Mouse (Mus musculus) liver, postnatal 0 days (tissue): ENCODE results near the gene Sidt2.

Source experiments
- CTCF ChIP-seq: sonication (generic); IDR thresholded peaks from 2 replicates; pipeline ENCODE4 v1.5.1; 2016; ENCODE audit warnings: antibody characterized with exemption, low read depth
- EP300 ChIP-seq: IDR thresholded peaks from 2 replicates; pipeline ENCODE4 v1.6.1; 2016; ENCODE audit warnings: antibody characterized with exemption, low read depth, mild to moderate bottlenecking

DNA sequence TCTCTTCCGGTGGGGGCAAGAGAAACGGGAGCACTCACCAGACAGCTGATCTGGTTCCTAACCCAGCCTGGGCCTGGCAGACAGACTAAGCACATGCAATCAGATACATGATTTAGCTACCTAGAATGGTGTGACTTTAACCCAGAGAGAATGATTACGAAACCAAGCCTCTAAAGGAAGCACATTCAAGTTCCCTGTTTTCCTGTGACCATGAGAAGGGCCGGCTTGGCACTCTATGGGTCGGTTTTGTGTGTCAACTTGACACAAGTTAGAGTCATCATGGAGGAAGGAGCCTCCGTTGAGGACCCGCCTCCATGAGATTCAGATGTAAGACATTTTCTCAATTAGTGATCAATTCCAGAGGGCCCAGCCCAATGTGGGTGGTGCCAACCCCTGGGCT is 4.6 kb upstream of the Sidt2 start:
- TF ChIP-seq CTCF (no peak), EP300 (peak; percentile 23; the same call in 1 of the 2 replicates)
